Mouse (Mus musculus): ENCODE data around the gene Foxp1.

DNA sequence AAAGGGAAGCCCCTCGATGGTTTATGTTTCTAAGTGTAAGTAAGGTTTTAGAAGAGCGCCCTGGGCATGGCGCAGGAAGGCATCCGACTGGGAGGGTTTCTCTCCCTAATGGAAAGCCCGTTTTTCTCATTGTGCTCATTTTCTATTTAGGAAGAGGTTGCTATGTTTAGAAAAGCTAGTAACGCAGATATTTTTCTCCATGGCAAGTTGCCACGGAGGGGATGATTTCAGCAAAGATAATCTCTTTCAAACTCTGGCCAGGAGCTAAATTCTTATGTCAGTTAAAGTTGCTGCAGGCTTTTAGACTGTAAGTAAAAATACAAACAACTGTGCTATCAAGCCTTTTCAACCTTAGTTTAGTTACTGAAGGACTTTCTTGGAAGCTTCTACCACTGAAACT, 573.2 kb downstream of the Foxp1 start:
- no peak for TF ChIP-seq CTCF (IDR thresholded peaks at IDR 0.05; ENCODE audit: control insufficient read depth, insufficient read depth, low read length)
- TF ChIP-seq POLR2A (IDR thresholded peaks at IDR 0.05; ENCODE audit: borderline replicate concordance, control insufficient read depth, low read depth, low read length), result no peak

Measured in bone marrow, adult 2 months (tissue).